Mouse (Mus musculus): ENCODE data around the gene Dusp3. TPM values are rescaled to one million over a fixed set of nuclear protein-coding genes. Genes with fewer than 3 reads are reported as not detected.

Gene Dusp3
- total RNA-seq, 1 experiment, result 14.8 TPM

GRCm38 (mm10) chr11:101984054-101985025, 2.5 kb downstream of the Dusp3 start, which contains the start of gene Cfap97d1:
Cfap97d1 (plus strand) TSS chr11:101984279.
- peak within 1 kb of the TSS; percentile 91 for H3K9ac ChIP-seq (ENCODE audit: insufficient read depth, low read depth, low read length, poor library complexity, severe bottlenecking)
- DNase-seq (ENCODE audit: low read depth, low spot score), result peak; percentile 94
- in situ Hi-C loops (cut with MboI; ENCODE audit: low sequenced_read_pairs in 2 of 2, unreplicated experiment in 2 of 2), result no loop called here
- H3K4me3 ChIP-seq (ENCODE audit: insufficient read depth in 1 of 2, low read depth in 1 of 2, low read length in 2 of 2, poor library complexity in 1 of 2, severe bottlenecking in 1 of 2), result peak within 1 kb of the TSS; percentile 70 to 90
- H3K9me3 ChIP-seq (ENCODE audit: control insufficient read depth, insufficient read depth, low read depth, low read length), result no peaks in the 10 kb centered on the region
- peaks cover 8 to 19% of the 10 kb centered on the region in 2 experiments for H3K4me1 ChIP-seq (ENCODE audit: control insufficient read depth in 2 of 2, insufficient read depth in 2 of 2, low read length in 2 of 2, poor library complexity in 1 of 2)
- no peak for TF ChIP-seq MAFK (IDR thresholded peaks at IDR 0.05; ENCODE audit: insufficient read depth, low read depth, low read length)
- TF ChIP-seq HCFC1 (IDR thresholded peaks at IDR 0.05; ENCODE audit: borderline replicate concordance, insufficient read depth, low read length), result no peak
- TF ChIP-seq CHD2 (IDR thresholded peaks at IDR 0.05; ENCODE audit: low read depth, low read length), result no peak
- no peak for TF ChIP-seq ZNF384 (IDR thresholded peaks at IDR 0.05; ENCODE audit: low read depth, low read length)
- no peak for TF ChIP-seq ZC3H11A (IDR thresholded peaks at IDR 0.05; ENCODE audit: borderline replicate concordance, low read depth, low read length)
- peaks cover 15% of the 10 kb centered on the region; the same call in 1 of the 2 replicates for H3K36me3 ChIP-seq (ENCODE audit: control insufficient read depth, insufficient read depth, low read length, poor library complexity, severe bottlenecking)
- H3K27ac ChIP-seq (ENCODE audit: insufficient read depth, low read depth, low read length, poor library complexity, severe bottlenecking), result peak within 1 kb of the TSS; percentile 51

- H3K27ac ChIP-seq (ENCODE audit: insufficient read depth, low read depth, low read length, poor library complexity, severe bottlenecking), result 0 out of 2 replicates have a peak overlapping the region, but pooled peaks have one; percentile 1
- peaks cover 15% of the 10 kb centered on the region; the same call in 1 of the 2 replicates for H3K36me3 ChIP-seq (ENCODE audit: control insufficient read depth, insufficient read depth, low read length, poor library complexity, severe bottlenecking)
- H3K9ac ChIP-seq (ENCODE audit: insufficient read depth, low read depth, low read length, poor library complexity, severe bottlenecking), result 0 out of 2 replicates have a peak overlapping the region, but pooled peaks have one; percentile 3
- peaks cover 8 to 19% of the 10 kb centered on the region in 2 experiments for H3K4me1 ChIP-seq (ENCODE audit: control insufficient read depth in 2 of 2, insufficient read depth in 2 of 2, low read length in 2 of 2, poor library complexity in 1 of 2)
- no peak for DNase-seq (ENCODE audit: low read depth, low spot score)
- no peaks in the 10 kb centered on the region for H3K9me3 ChIP-seq (ENCODE audit: control insufficient read depth, insufficient read depth, low read depth, low read length)
- 0 out of 4 replicates have a peak overlapping the region, but pooled peaks have one; percentile 0 for H3K4me3 ChIP-seq (ENCODE audit: insufficient read depth in 1 of 2, low read depth in 1 of 2, low read length in 2 of 2, poor library complexity in 1 of 2, severe bottlenecking in 1 of 2)
- in situ Hi-C loops (cut with MboI; ENCODE audit: low sequenced_read_pairs in 2 of 2, unreplicated experiment in 2 of 2), result no loop called here
- TF ChIP-seq ZNF384 (IDR thresholded peaks at IDR 0.05; ENCODE audit: low read depth, low read length) (no peak), ZC3H11A (IDR thresholded peaks at IDR 0.05; ENCODE audit: borderline replicate concordance, low read depth, low read length) (no peak), MAFK (IDR thresholded peaks at IDR 0.05; ENCODE audit: insufficient read depth, low read depth, low read length) (no peak), HCFC1 (IDR thresholded peaks at IDR 0.05; ENCODE audit: borderline replicate concordance, insufficient read depth, low read length) (no peak), CHD2 (IDR thresholded peaks at IDR 0.05; ENCODE audit: low read depth, low read length) (no peak)
These were observed 3.3 kb downstream of the Dusp3 start for GRCm38 (mm10) chr11:101983431-101983921.

GRCm38 (mm10) chr11:101982981-101983411, 3.8 kb downstream of the Dusp3 start:
- in situ Hi-C loops (cut with MboI; ENCODE audit: low sequenced_read_pairs in 2 of 2, unreplicated experiment in 2 of 2), result no loop called here

GRCm38 (mm10) chr11:101981850-101982249, 5.0 kb downstream of the Dusp3 start:
- no peak overlapping the region for H3K9ac ChIP-seq (ENCODE audit: insufficient read depth, low read depth, low read length, poor library complexity, severe bottlenecking)

More at GRCm38 (mm10) chr11:101982981-101983411, 3.8 kb downstream of the Dusp3 start:
- 0 out of 2 replicates have a peak overlapping the region, but pooled peaks have one; percentile 3 for H3K9ac ChIP-seq (ENCODE audit: insufficient read depth, low read depth, low read length, poor library complexity, severe bottlenecking)
- H3K4me1 ChIP-seq (ENCODE audit: control insufficient read depth in 2 of 2, insufficient read depth in 2 of 2, low read length in 2 of 2, poor library complexity in 1 of 2), result peaks cover 8 to 19% of the 10 kb centered on the region in 2 experiments
- H3K9me3 ChIP-seq (ENCODE audit: control insufficient read depth, insufficient read depth, low read depth, low read length), result no peaks in the 10 kb centered on the region
- peaks cover 15% of the 10 kb centered on the region; the same call in 1 of the 2 replicates for H3K36me3 ChIP-seq (ENCODE audit: control insufficient read depth, insufficient read depth, low read length, poor library complexity, severe bottlenecking)
- no peak for DNase-seq (ENCODE audit: low read depth, low spot score)
- TF ChIP-seq ZNF384 (IDR thresholded peaks at IDR 0.05; ENCODE audit: low read depth, low read length) (no peak), MAFK (IDR thresholded peaks at IDR 0.05; ENCODE audit: insufficient read depth, low read depth, low read length) (no peak)
- H3K27ac ChIP-seq (ENCODE audit: insufficient read depth, low read depth, low read length, poor library complexity, severe bottlenecking), result peak overlapping the region; percentile 1; the same call in 1 of the 2 replicates
- H3K4me3 ChIP-seq (ENCODE audit: insufficient read depth in 1 of 2, low read depth in 1 of 2, low read length in 2 of 2, poor library complexity in 1 of 2, severe bottlenecking in 1 of 2), result 0 out of 4 replicates have a peak overlapping the region, but pooled peaks have one; percentile 0 to 12

More at GRCm38 (mm10) chr11:101981850-101982249, 5.0 kb downstream of the Dusp3 start:
- H3K4me1 ChIP-seq (ENCODE audit: control insufficient read depth in 2 of 2, insufficient read depth in 2 of 2, low read length in 2 of 2, poor library complexity in 1 of 2), result peaks cover 8 to 19% of the 10 kb centered on the region in 2 experiments
- H3K9me3 ChIP-seq (ENCODE audit: control insufficient read depth, insufficient read depth, low read depth, low read length), result no peaks in the 10 kb centered on the region
- H3K27ac ChIP-seq (ENCODE audit: insufficient read depth, low read depth, low read length, poor library complexity, severe bottlenecking), result no peak overlapping the region
- no peak for DNase-seq (ENCODE audit: low read depth, low spot score)
- in situ Hi-C loops (cut with MboI; ENCODE audit: low sequenced_read_pairs in 2 of 2, unreplicated experiment in 2 of 2), result no loop called here
- peaks cover 15% of the 10 kb centered on the region; the same call in 1 of the 2 replicates for H3K36me3 ChIP-seq (ENCODE audit: control insufficient read depth, insufficient read depth, low read length, poor library complexity, severe bottlenecking)
- TF ChIP-seq HCFC1 (IDR thresholded peaks at IDR 0.05; ENCODE audit: borderline replicate concordance, insufficient read depth, low read length) (no peak), CHD2 (IDR thresholded peaks at IDR 0.05; ENCODE audit: low read depth, low read length) (no peak), ZC3H11A (IDR thresholded peaks at IDR 0.05; ENCODE audit: borderline replicate concordance, low read depth, low read length) (no peak), MAFK (IDR thresholded peaks at IDR 0.05; ENCODE audit: insufficient read depth, low read depth, low read length) (no peak), ZNF384 (IDR thresholded peaks at IDR 0.05; ENCODE audit: low read depth, low read length) (no peak)
- H3K4me3 ChIP-seq (ENCODE audit: insufficient read depth in 1 of 2, low read depth in 1 of 2, low read length in 2 of 2, poor library complexity in 1 of 2, severe bottlenecking in 1 of 2), result no peak overlapping the region
